Mouse (Mus musculus) bone marrow, adult 2 months (tissue): Measurements from ENCODE around the gene Gm11639.

Source experiments
- CTCF ChIP-seq: fragments of 200-500 bp; IDR thresholded peaks from 2 replicates; pipeline ENCODE4 v1.5.1; 2011; ENCODE audit warnings: low read length, control low read depth; ENCODE audit not compliant: control insufficient read depth, insufficient read depth
- POLR2A ChIP-seq: fragments of 200-500 bp; IDR thresholded peaks from 2 replicates; pipeline ENCODE4 v1.6.1; 2011; ENCODE audit warnings: low read depth, mild to moderate bottlenecking, control low read depth, low read length, borderline replicate concordance; ENCODE audit not compliant: control insufficient read depth

GRCm38 (mm10) chr11:105164516-105165510 lies 479.3 kb downstream of the Gm11639 start:
- no peak for TF ChIP-seq POLR2A
- no peak for TF ChIP-seq CTCF
